Mouse (Mus musculus): ENCODE results near the gene Lonrf2.

The Lonrf2 gene

DNA sequence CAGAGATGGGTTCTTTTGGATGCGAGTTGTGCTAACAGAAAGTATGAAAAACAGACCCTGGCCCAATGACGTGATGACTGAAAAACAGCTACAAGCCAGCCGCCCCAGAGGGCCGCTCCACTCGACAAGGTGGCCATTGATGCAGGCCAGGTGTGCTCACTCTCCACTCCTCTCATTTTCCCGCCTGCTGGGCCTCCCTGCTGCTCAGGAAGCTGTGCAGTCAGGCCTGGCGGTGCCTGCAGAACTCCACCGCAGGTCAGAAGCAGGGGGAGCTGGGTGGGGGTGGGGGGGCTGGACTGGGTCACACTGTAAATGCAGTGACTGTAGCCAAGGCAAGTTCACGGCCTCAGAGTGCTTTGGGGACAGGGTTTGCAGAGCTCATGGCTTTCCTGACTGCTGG, 76.1 kb downstream of the Lonrf2 start:
- H3K4me1 ChIP-seq (replicated peaks; ENCODE audit: low read depth, low read length): no peaks in the 10 kb centered on the region
- no peak overlapping the region for H3K4me3 ChIP-seq (replicated peaks; ENCODE audit: low read length)
- H3K27me3 ChIP-seq (ENCODE audit: insufficient read depth, low read length): peaks cover 9% of the 10 kb centered on the region; the same call in 1 of the 2 replicates
- TF ChIP-seq NANOG (IDR thresholded peaks at IDR 0.05; ENCODE audit: borderline replicate concordance, low read length) (no peak), CTCF (conservative IDR thresholded peaks at IDR 0.05; ENCODE audit: low read length) (no peak), POU5F1 (IDR thresholded peaks at IDR 0.05; ENCODE audit: borderline replicate concordance, low read length) (no peak)
- H3K36me3 ChIP-seq (ENCODE audit: insufficient read depth, low read length): no peaks in the 10 kb centered on the region
- no peaks in the 10 kb centered on the region for H3K9me3 ChIP-seq (ENCODE audit: low read length)

DNA sequence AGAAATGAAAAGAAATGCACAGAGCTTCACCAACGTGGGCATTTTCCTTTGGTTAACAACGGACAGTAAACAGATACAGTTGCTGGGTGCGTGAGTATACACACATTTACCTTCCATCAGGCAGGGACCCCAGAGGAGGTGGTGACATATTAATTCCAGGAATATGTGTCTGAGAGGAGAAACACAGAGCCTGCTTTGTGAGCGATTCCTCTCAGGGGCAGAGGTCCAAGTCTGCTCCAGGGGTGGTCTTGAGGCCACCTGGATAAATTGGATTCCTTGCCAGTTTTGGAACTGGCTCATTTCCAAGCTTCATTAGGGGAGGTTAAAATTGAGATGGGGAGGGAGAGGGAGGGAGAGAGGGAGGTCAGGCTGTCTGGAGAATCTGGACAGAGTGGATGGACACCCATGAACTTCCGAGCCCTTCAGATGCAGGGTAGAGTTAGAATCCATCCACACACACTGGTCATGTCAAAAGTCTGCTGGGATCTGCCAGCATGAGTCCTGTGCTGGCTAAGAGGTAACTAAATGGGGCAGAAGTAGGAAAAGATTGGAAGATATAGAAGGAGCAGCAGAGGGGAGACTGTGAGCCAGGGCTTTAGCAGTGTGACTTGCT, 78.6 kb downstream of the Lonrf2 start:
- Histone ChIP-seq H3K27me3 (ENCODE audit: insufficient read depth, low read length) (peaks cover 10% of the 10 kb centered on the region), H3K36me3 (ENCODE audit: insufficient read depth, low read length) (no peaks in the 10 kb centered on the region), H3K4me3 (replicated peaks; ENCODE audit: low read length) (no peak overlapping the region), H3K4me1 (replicated peaks; ENCODE audit: low read depth, low read length) (no peaks in the 10 kb centered on the region), H3K9me3 (ENCODE audit: low read length) (no peaks in the 10 kb centered on the region)
- no peak for TF ChIP-seq POU5F1 (IDR thresholded peaks at IDR 0.05; ENCODE audit: borderline replicate concordance, low read length)
- TF ChIP-seq CTCF (conservative IDR thresholded peaks at IDR 0.05; ENCODE audit: low read length): no peak
- TF ChIP-seq NANOG (IDR thresholded peaks at IDR 0.05; ENCODE audit: borderline replicate concordance, low read length): no peak

DNA sequence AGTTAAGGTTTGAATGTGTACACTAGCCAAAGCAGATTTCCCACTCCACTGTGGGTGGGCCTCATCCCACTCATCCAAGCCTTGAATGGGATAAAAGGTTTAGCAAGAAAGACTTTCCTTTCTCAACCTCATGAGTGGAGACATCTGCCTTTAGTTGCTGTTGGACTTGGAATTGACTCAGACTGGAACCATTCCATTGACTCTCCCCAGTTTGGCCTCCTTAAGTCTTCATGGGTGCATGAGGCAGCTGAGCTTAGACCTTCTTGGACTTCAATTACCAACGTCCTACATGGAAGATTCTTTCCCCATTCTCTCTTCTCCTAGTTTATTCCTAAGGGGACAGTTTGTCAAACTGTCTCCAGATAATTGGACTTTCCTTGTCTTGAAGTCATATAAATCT, 92.6 kb downstream of the Lonrf2 start:
- Histone ChIP-seq H3K27me3 (ENCODE audit: insufficient read depth, low read length) (no peaks in the 10 kb centered on the region), H3K4me1 (replicated peaks; ENCODE audit: low read depth, low read length) (no peaks in the 10 kb centered on the region), H3K4me3 (replicated peaks; ENCODE audit: low read length) (no peak overlapping the region), H3K36me3 (ENCODE audit: insufficient read depth, low read length) (no peaks in the 10 kb centered on the region), H3K9me3 (ENCODE audit: low read length) (peaks cover 23% of the 10 kb centered on the region)
- TF ChIP-seq CTCF (conservative IDR thresholded peaks at IDR 0.05; ENCODE audit: low read length) (no peak), POU5F1 (IDR thresholded peaks at IDR 0.05; ENCODE audit: borderline replicate concordance, low read length) (no peak), NANOG (IDR thresholded peaks at IDR 0.05; ENCODE audit: borderline replicate concordance, low read length) (no peak)

All from E14TG2a.4 (cell line).